Mouse (Mus musculus) MEL (cell line): ENCODE measurements around the gene Il11ra1.

Experiments
- BHLHE40 ChIP-seq: IDR thresholded peaks from 2 replicates; pipeline ENCODE4 v1.6.1; 2012; ENCODE audit warnings: low read depth, mild to moderate bottlenecking, inconsistent platforms, low read length, improper control_type of control experiment, borderline replicate concordance
- CHD1 ChIP-seq: IDR thresholded peaks from 2 replicates; pipeline ENCODE4 v1.6.1; 2012; ENCODE audit warnings: low read depth, mild to moderate bottlenecking, inconsistent platforms, low read length, improper control_type of control experiment
- CTCF ChIP-seq, 3 experiments: IDR thresholded peaks in 2 of 3; conservative IDR thresholded peaks in 1 of 3; 2 replicates each; pipeline ENCODE4 v1.5.1; 2011 to 2012; ENCODE audit warnings: low read length in 3 of 3, low read depth in 2 of 3, mild to moderate bottlenecking in 2 of 3, improper control_type of control experiment in 1 of 3, inconsistent platforms in 1 of 3, mixed read lengths in 1 of 3, moderate library complexity in 1 of 3; ENCODE audit not compliant: control insufficient read depth in 1 of 3, insufficient read depth in 1 of 3, poor library complexity in 1 of 3, severe bottlenecking in 1 of 3
- MAX ChIP-seq: IDR thresholded peaks from 2 replicates; pipeline ENCODE4 v1.6.1; 2011; ENCODE audit warnings: low read length, improper control_type of control experiment
- SIN3A ChIP-seq: IDR thresholded peaks from 2 replicates; pipeline ENCODE4 v1.6.1; 2012; ENCODE audit warnings: low read length, improper control_type of control experiment, inconsistent platforms
- TAL1 ChIP-seq: IDR thresholded peaks from 2 replicates; pipeline ENCODE4 v1.6.1; 2012; ENCODE audit warnings: mild to moderate bottlenecking, inconsistent platforms, low read length, moderate library complexity, mixed read lengths
- USF1 ChIP-seq: IDR thresholded peaks from 2 replicates; pipeline ENCODE4 v1.6.1; 2014; ENCODE audit warnings: low read depth, mild to moderate bottlenecking, inconsistent platforms, low read length, improper control_type of control experiment, moderate library complexity

DNA sequence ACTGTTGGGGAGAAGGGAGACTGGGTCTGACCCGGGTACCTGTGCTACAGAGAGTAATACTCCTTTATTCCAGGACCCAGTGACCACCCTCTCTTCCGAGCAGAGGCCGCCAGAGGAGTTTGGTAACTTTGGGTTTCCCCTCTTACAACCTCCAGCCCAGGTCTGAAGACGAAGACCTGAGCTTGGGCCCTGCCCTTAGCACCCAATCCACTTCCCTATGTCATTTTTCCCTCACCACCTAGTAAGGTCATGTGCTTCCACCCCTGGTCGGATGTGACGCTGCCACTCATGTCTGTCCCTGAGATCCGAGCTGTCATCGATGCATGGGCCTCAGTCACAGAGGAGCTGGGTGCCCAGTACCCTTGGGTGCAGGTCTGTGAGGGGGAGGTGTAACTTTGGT, 56.7 kb downstream of the Il11ra1 start:
- no peak for TF ChIP-seq CHD1
- no peak for TF ChIP-seq CTCF (IDR thresholded peaks at IDR 0.05 in 2 of 3, conservative IDR thresholded peaks at IDR 0.05 in 1 of 3; ENCODE audit: control insufficient read depth in 1 of 3, insufficient read depth in 1 of 3, low read depth in 2 of 3, low read length in 3 of 3, poor library complexity in 1 of 3, severe bottlenecking in 1 of 3)
- no peak for TF ChIP-seq SIN3A
- TF ChIP-seq MAX: no peak
- TF ChIP-seq USF1: no peak
- TF ChIP-seq TAL1: no peak
- no peak for TF ChIP-seq BHLHE40
